Mouse (Mus musculus): ENCODE data around the gene S1pr4.

Gene S1pr4

DNA sequence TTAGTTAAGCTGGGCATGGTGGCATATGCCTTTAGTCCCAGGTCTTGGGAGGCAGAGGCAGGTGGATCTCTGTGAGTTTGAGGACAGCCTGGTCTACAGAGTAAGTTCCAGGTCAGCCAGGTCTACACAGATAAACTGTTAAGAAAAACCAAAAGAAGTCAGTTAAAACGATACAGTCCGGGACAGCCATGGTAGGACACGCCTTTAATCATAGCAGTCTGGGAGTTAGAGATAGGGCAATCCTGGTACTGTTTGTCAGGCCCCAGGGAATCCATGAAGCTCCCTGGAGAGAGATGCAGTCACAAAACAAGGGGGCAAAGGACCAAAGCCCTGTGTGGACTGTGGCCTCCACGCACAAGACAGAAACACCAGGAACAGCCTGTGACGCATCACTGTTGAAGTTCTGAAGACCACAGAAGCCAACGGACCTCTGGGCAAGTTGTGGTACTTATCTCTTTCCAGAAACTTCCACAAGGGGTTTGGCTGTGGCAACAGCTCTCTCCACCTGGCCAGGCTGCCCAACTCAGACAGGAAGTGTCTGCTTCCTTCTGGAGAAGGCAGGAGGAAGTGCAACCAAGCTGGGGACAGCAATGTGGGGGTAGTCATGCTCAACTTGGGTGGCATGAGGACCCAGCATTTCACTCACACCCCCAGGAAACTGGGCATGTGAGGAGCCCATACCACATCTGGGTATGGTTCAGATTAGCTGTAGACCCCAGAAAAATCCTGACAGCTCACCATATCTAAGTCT, 19.5 kb upstream of the S1pr4 start:
- DNase-seq: no peak

DNA sequence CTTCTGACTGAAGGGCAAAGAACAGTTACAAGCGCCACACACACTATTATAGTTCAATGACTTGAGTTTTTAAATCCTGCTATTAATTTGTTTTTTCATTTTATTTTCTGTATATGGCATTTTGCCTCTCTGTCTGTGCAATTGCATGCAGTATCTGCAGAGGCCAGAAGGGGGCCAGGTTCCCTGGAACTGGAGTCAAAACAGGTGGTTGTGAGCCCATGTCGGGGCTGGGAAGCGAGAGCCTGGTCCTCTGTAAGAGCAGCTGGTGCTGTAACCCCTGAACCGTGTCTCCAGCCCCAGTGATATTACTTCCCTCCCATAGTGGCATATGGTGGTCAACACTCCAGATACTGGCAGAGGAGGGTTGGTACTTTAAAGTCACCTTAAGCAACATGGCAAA, 18.6 kb upstream of the S1pr4 start:
- peak; percentile 55 for DNase-seq

- DNase-seq: no peak
Measured at GRCm38 (mm10) chr10:81517227-81517626, 17.3 kb upstream of the S1pr4 start.

DNA sequence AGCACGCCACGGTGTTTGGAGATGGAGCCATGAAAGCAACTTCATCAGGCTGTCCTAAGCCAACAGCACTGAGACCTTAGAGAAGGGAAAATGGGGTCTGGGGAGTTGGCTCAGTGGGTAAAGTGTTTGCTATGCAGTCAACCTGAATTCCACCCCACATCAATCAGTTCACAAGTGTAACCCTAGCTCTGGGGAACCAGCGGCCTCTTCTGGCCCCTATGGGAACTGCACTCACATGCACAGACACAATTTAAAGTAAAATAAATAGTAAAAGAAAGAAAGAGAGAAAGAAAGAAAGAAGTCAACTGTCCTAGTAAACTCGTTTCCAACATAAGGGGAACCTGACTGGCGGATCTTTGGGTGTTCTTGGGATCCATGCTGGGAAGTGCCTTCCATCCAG, 13.9 kb upstream of the S1pr4 start:
- no peak for DNase-seq

GRCm38 (mm10) chr10:81510246-81510810, 10.4 kb upstream of the S1pr4 start:
- no peak for DNase-seq

GRCm38 (mm10) chr10:81507691-81508489, 8.0 kb upstream of the S1pr4 start:
- DNase-seq: no peak

DNA sequence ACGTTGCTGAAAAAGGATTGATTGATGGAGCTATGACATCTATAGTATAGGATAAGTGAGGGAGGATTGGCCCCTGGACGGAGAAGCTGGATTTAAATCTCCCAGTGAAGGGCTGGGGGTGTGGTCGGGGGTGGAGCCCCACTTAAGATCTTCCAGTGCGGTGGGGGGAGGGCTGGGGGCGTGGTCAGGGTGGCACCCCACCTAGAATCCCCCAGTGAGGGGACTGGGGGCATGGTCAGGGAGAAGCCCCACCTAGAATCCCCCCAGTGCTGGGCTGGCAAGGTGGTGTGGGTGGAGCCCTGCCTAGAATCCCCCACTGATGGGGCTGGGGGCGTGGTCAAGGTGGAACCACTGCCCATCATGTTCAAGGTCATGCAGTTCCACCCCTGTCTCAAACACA, 7.2 kb upstream of the S1pr4 start:
- DNase-seq: no peak

DNA sequence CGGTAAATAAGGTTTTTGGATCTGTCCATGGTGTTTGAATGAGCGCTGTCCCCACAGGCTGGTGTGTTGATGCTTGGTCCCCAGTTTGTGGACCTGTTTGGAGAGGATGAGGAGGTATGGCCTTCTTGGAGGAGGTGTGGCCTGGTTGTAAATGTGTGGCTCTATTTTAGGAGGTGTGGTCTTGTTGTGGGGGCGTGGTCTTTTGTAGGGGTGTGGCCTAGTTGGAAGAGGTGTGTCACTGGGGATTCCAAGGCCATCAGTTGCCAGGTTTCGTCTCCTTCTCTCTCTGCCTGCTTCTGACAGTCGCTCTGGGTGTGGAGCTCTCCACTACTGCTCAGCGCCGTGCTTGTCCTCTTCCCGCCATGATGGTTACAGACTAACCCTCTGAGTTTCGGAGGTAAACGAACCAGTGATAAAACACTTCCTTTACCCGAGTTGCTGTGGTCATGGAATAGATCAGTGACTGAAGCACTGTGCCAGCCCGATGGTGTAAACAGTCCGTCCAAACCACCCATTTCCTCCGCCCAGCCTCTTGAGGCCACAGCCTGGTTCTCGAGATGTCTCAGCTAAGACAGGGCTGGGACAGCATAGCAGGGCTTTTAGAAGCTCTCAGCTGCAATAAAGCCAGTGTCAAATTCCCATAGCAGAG, 5.2 kb upstream of the S1pr4 start:
- no peak for DNase-seq

- DNase-seq: peak; percentile 91
Measured at GRCm38 (mm10) chr10:81502658-81503057, 2.7 kb upstream of the S1pr4 start.

DNA sequence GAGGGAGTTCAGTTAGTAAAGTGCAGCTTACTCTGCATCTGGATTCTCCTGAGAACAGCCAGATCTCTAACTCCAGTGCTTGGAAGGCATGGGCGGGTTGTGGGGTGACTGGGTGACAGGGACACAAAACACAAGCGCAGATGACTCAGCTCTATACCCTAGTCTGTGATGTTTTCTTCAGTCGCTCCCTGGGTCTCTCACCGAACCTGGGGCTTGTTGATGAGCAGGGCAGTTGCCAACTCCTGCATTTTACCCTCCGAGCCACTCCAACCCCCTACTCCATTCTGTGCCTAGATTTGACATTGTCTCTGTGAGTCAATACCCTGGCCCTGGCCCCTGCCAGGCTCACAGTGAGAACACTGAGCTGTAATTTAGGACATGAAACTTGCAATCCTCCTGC, 1.9 kb upstream of the S1pr4 start:
- DNase-seq: no peak

GRCm38 (mm10) chr10:81499250-81499901, 556 bp downstream of the S1pr4 start:
- DNase-seq: no peak

DNA sequence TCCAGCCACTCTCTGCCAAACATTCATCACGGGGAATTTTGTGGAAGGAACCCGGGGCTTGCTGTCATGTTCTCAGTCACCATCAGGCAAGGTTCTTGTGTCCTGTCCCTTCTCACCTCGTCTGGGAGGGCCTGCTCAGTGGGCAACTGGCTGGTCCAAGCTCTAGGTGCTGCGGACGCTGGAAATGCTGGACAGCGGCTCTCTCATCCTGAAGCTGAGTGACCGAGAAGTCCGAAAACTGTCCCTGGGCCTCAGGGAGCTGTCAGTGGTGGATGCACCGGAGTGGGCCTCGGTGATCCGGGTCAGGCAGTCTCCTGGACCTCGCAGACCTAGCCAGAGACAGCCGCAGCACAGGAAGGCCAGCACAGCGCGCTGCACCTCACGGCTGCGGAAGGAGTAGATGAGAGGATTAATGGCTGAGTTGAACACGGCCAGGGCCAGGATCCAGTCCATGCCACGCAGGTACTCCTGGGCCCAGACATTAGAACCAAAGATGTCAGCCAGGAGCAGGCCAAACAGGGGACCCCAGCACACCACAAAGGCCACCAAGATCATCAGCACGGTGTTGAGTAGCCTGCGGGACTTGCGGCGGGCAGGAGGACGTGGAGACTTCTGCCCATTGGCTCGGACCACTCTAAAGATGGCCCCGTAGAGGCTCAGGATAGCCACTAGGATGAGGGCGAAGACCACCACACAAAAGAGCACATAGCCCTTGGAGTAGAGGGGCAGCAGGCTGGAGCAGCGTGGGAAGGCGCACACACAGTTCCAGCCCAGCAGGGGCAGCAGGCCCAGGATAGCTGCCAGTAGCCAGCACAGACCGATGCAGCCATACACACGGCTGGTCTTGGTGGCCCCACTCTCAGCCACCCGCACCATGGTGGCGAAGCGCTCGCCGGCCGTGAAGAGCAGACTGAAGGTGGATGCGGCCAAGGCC, 1.3 kb downstream of the S1pr4 start:
- DNase-seq: no peak

DNA sequence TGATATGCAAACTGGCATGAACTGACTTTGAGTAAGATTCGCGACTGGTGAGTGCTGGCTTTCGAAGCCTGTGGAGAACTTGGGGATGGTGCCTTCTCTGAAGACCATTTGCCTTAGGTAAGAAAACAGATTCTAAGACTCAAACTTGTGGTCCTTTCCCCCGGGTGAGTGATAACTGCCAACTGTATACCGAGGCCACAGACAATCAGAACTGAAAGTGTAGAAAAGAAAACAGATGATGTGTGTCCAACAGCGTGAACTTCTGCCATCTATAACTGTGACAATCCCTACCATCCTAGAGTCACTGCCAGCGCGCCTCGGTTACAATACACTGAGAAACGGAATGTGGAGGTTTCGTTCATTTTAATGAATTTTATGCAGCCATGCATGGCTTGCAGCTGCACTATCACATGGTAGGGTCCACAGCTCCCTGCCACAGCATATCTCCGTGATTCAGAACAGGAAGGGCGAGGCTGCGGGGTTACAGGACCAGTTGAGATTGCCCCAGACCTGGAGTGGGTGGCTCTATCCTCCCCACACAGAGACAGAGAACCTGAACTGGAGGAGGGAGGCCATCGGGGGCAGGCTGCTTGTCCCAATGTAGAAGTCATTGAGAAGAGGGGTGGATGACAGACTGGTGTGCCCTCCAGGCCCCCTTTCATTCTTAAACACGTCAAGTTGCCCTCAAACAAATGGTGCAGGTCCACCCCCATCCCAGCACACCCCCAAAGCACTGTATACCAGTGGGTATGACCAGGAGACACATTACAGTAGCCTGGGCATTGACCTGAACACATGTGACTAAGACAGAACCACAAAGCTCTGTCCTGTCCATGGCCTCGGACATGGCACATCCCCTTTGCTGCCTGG, 2.3 kb downstream of the S1pr4 start:
- DNase-seq: peak; percentile 50

DNA sequence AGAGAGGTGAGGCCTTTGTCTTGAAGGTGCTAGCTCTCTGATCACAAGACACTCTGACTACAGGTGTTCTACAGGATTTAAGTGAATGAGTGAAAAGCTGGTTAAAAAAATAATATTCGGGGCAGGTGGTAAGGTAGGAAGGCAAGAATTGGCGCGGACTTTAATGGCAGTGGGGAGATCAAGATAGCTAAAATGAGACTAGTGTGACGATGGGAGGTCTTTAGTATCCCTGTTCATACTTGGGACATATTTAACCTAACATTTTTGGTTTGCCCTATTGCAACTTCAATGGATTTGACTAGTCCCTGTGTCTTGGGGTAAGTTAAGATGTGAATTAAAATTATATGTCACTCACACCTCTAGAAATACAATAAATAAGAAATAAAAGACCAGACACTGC, 3.0 kb downstream of the S1pr4 start:
- DNase-seq: no peak

DNA sequence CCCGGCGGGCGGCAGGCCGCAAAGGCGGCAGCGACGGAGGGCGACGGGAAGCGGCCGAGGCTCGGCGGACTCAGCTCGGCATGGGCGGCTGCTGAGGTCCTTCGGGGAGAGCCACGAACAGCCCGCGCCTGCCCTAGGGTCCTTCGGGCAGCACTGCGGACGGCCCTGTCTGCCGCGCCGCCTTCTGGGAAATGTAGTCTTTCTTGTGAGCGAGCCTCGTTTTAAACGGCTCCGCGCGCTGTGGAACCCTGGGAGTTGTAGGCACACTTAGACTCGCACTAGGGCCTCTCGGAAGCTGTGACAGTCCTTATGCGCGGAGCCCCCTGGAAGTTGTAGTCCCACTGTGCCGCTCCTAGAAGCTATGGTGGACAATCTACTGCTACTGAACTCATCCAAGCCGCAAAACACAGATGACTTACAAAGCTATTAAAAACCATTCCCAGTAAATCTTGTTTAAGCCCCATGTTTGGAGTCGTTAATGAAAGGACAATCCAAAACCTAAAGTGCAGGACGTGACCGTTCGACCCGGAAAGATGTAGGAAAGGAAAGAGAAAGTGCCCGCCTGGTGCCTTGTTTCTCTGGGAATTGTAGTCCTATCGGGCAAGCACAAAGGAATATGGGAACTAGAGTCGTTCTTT, 3.5 kb downstream of the S1pr4 start, which contains the start of gene Ncln:
Gene Ncln, minus strand, starts transcription at position 129 of the 638 bp plus-strand sequence.
- peak; percentile 97 for DNase-seq

GRCm38 (mm10) chr10:81495616-81496263, 4.2 kb downstream of the S1pr4 start:
- no peak for DNase-seq

DNA sequence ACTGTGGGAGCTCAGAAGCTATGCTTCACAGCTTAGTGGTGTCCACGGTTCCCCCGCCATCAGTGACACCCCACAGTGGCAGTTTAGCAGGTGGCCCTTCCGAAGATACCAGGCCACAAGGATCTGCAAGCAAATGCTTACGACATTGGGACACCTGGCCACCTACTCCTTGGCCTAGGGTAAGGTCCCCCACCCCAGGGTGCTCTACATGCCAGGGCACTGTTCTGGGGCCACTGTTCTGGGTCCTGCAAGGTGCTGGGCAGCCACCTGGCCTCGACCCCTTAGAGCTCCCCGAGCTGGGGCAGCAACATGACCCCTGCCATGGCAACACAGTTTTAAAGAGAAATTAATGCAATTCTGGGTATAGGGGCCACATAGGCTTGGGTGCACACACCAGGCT, 4.8 kb downstream of the S1pr4 start:
- no peak for DNase-seq

GRCm38 (mm10) chr10:81494260-81495041, 5.5 kb downstream of the S1pr4 start:
- DNase-seq: no peak
